8 mouse cellular contexts compared by ENCODE assay signal in genomic region chr11:24081687-24082384, GRCm38 (mm10). TPM values are rescaled to one million over a fixed set of nuclear protein-coding genes. Genes with fewer than 3 reads are reported as not detected.
A peak's percentile ranks its signal among the peaks of the same experiment; 100 is the strongest.
DNase-seq lines count a peak whose midpoint lies in the region; ATAC-seq and TF ChIP-seq lines count a peak whose summit lies in the region.

No protein-coding gene starts in this region.

- no peaks in the 10 kb centered on the region for H3K9me3 ChIP-seq in hindbrain, embryonic 14.5 days (ENCODE audit: control insufficient read depth, low read length)
- H3K9me3 ChIP-seq in liver, embryonic 15.5 days (replicated peaks), result no peaks in the 10 kb centered on the region

- peak; percentile 15 to 44 for DNase-seq in heart, adult 18-20 months
- DNase-seq in heart, postnatal 25 days (ENCODE audit: low spot score), result no peak
- DNase-seq in Muller cell, postnatal 12 days (ENCODE audit: inconsistent ontology term), result peak; percentile 64
- no peak for DNase-seq in hindbrain, embryonic 14.5 days (ENCODE audit: low spot score)
- peak; percentile 67 to 70 for DNase-seq in spleen, postnatal 10 days (ENCODE audit: low spot score in 2 of 2)
- DNase-seq in right cerebral cortex, adult 18-20 months, result no peak

- peak overlapping the region; percentile 7; the same call in 1 of the 2 replicates for H3K27ac ChIP-seq in embryonic fibroblast, embryonic 13.5 days (ENCODE audit: insufficient read depth, low read length)
- H3K27ac ChIP-seq in hindbrain, embryonic 14.5 days, result peak overlapping the region; percentile 99
- peak overlapping the region; percentile 83 for H3K27ac ChIP-seq in liver, embryonic 15.5 days (replicated peaks)

- peak overlapping the region; percentile 100 for H3K4me2 ChIP-seq in hindbrain, embryonic 14.5 days (replicated peaks)
- H3K4me2 ChIP-seq in liver, embryonic 15.5 days, result peak overlapping the region; percentile 97

- TF ChIP-seq CTCF in embryonic fibroblast, embryonic 13.5 days (IDR thresholded peaks at IDR 0.05; ENCODE audit: borderline replicate concordance, insufficient read depth, low read length), result no peak

- peak overlapping the region; percentile 57 for H3K4me3 ChIP-seq in embryonic fibroblast, embryonic 13.5 days (ENCODE audit: insufficient read depth, low read length)
- peak overlapping the region; percentile 87 for H3K4me3 ChIP-seq in hindbrain, embryonic 14.5 days (replicated peaks; ENCODE audit: low read length)
- peak overlapping the region; percentile 74 for H3K4me3 ChIP-seq in liver, embryonic 15.5 days (replicated peaks)

- peak overlapping the region; percentile 98 for H3K9ac ChIP-seq in hindbrain, embryonic 14.5 days
- peak overlapping the region; percentile 71 for H3K9ac ChIP-seq in liver, embryonic 15.5 days

- TF ChIP-seq POLR2A in embryonic fibroblast, embryonic 13.5 days (IDR thresholded peaks at IDR 0.05; ENCODE audit: low read depth, low read length), result no peak

- no peaks in the 10 kb centered on the region for H3K4me1 ChIP-seq in embryonic fibroblast, embryonic 13.5 days (ENCODE audit: control insufficient read depth, insufficient read depth, low read length)
- peaks cover 32% of the 10 kb centered on the region for H3K4me1 ChIP-seq in hindbrain, embryonic 14.5 days (replicated peaks; ENCODE audit: control insufficient read depth, insufficient read depth, low read length)
- H3K4me1 ChIP-seq in liver, embryonic 15.5 days (replicated peaks), result peaks cover 81% of the 10 kb centered on the region

- peaks cover 18% of the 10 kb centered on the region for H3K36me3 ChIP-seq in hindbrain, embryonic 14.5 days (replicated peaks; ENCODE audit: control insufficient read depth, insufficient read depth)
- peaks cover 19% of the 10 kb centered on the region for H3K36me3 ChIP-seq in liver, embryonic 15.5 days (replicated peaks)

- under 1% methylated on average over 43 of the region's 43 CpGs for WGBS in hindbrain, embryonic 14.5 days
- WGBS in liver, embryonic 15.5 days (ENCODE audit: insufficient replicate concordance), result under 1% methylated on average over 43 of the region's 43 CpGs

- no peaks in the 10 kb centered on the region for H3K27me3 ChIP-seq in hindbrain, embryonic 14.5 days (ENCODE audit: control insufficient read depth, insufficient read depth, low read length)
- peaks cover 9% of the 10 kb centered on the region; the same call in 1 of the 2 replicates for H3K27me3 ChIP-seq in liver, embryonic 15.5 days

- intact Hi-C loops in heart, postnatal 25 days (cut with DNase I), result loop anchor here (5.0 kb wide), 1 partner anchor 1220 kb away; no protein-coding TSS in a partner anchor

- ATAC-seq in hindbrain, embryonic 14.5 days (ENCODE audit: low FRiP score), result peak; percentile 15; the same call in 1 of the 2 replicates
- ATAC-seq in liver, embryonic 15.5 days (ENCODE audit: insufficient read depth), result no peak

RNA-seq across cellular contexts. Expression of gene Bcl11a, which starts 4.0 kb away (rescaled TPM):
- total RNA-seq in heart, adult 18-20 months (2021), result 1 to 10 TPM; 2.1 to 2.6 TPM
- total RNA-seq in heart, postnatal 25 days (2021), result 1 to 10 TPM; 4.2 to 4.7 TPM
- polyA plus RNA-seq in embryonic fibroblast, embryonic 13.5 days (2011; ENCODE audit: insufficient read length, low read depth, missing spikeins), result 2.0 and 7.6 TPM in 2 replicates
- polyA plus RNA-seq in hindbrain, embryonic 14.5 days (2014; fragmentation: Nextera tagmentation; extraction: Ambion mirVana), result 106 and 117 TPM in 2 replicates
- 24.7 and 25.2 TPM in 2 replicates for polyA plus RNA-seq in liver, embryonic 15.5 days (2015; fragmentation: Nextera tagmentation; extraction: Ambion mirVana)

RNA-seq across cellular contexts. Expression of gene A830031A19Rik, which starts 7.0 kb away (rescaled TPM):
- not detected for total RNA-seq in heart, adult 18-20 months (2021)
- total RNA-seq in heart, postnatal 25 days (2021), result not detected
- not detected in 2 replicates for polyA plus RNA-seq in embryonic fibroblast, embryonic 13.5 days (2011; ENCODE audit: insufficient read length, low read depth, missing spikeins)
- polyA plus RNA-seq in hindbrain, embryonic 14.5 days (2014; fragmentation: Nextera tagmentation; extraction: Ambion mirVana), result not detected in 2 replicates
- polyA plus RNA-seq in liver, embryonic 15.5 days (2015; fragmentation: Nextera tagmentation; extraction: Ambion mirVana), result not detected in 2 replicates

Comparison
In these comparisons a context has a peak if more than half of its experiments do, and no peak if none do; other contexts are left out.
1. DNase-seq: peak in heart, adult 18-20 months (2 of 2), Muller cell, postnatal 12 days (single experiment) and spleen, postnatal 10 days (2 of 2); none in heart, postnatal 25 days (single experiment), hindbrain, embryonic 14.5 days (single experiment) and right cerebral cortex, adult 18-20 months (single experiment).
2. H3K27ac ChIP-seq: peak in every context shown above with its lines; median percentile 99 in hindbrain, embryonic 14.5 days; 83 in liver, embryonic 15.5 days; 7 in embryonic fibroblast, embryonic 13.5 days.
3. Peak in every context shown above with its lines, with median percentiles within 50 percentile points of each other: H3K4me3 ChIP-seq.